Comparison of ENCODE assay signal across 8 mouse cellular contexts in genomic region chr5:73490596-73491073, GRCm38 (mm10). TPM values are rescaled to one million over a fixed set of nuclear protein-coding genes. Genes with fewer than 3 reads are reported as not detected.
DNase-seq lines count a peak whose midpoint lies in the region; ATAC-seq and TF ChIP-seq lines count a peak whose summit lies in the region.

No protein-coding gene starts in this region.

- peak overlapping the region; percentile 70; the same call in 1 of the 2 replicates for H3K27ac ChIP-seq in MEL (ENCODE audit: control insufficient read depth, low read depth, low read length)
- H3K27ac ChIP-seq in cerebellum, adult 2 months (ENCODE audit: insufficient read depth, low read length), result no peak overlapping the region
- peak overlapping the region; percentile 96 for H3K27ac ChIP-seq in forebrain, postnatal 0 days (ENCODE audit: low read depth, low read length)
- H3K27ac ChIP-seq in lung, embryonic 15.5 days, result peak overlapping the region; percentile 92

- peaks cover 1 to 9% of the 10 kb centered on the region in 2 experiments; a peak in 2 of 4 replicates for H3K27me3 ChIP-seq in MEL (ENCODE audit: control insufficient read depth in 1 of 2, insufficient read depth in 2 of 2, low read length in 2 of 2)
- H3K27me3 ChIP-seq in cerebellum, adult 2 months (ENCODE audit: control insufficient read depth, insufficient read depth, low read length), result no peaks in the 10 kb centered on the region
- no peaks in the 10 kb centered on the region for H3K27me3 ChIP-seq in forebrain, postnatal 0 days (ENCODE audit: insufficient read depth, low read length)
- no peaks in the 10 kb centered on the region for H3K27me3 ChIP-seq in lung, embryonic 15.5 days

- under 1% methylated on average over 36 of the region's 37 CpGs for WGBS in cerebellum, adult 2 months
- 2% methylated on average over 36 of the region's 37 CpGs for WGBS in forebrain, postnatal 0 days
- under 1% methylated on average over 37 of the region's 37 CpGs for WGBS in lung, embryonic 15.5 days

- peak overlapping the region; percentile 73 for H3K9ac ChIP-seq in MEL (ENCODE audit: control insufficient read depth, low read depth, low read length, poor library complexity, severe bottlenecking)
- peak overlapping the region; percentile 75 for H3K9ac ChIP-seq in forebrain, postnatal 0 days
- peak overlapping the region; percentile 67 for H3K9ac ChIP-seq in lung, embryonic 15.5 days

- peak; percentile 94 for ATAC-seq in forebrain, postnatal 0 days
- ATAC-seq in lung, embryonic 15.5 days (ENCODE audit: borderline replicate concordance, extremely low read depth, low FRiP score, low TSS enrichment), result peak; percentile 98

- TF ChIP-seq POLR2A in MEL (IDR thresholded peaks at IDR 0.05; ENCODE audit: control insufficient read depth in 1 of 2, insufficient read depth in 1 of 2, low read depth in 1 of 2, low read length in 2 of 2, poor library complexity in 1 of 2), result peak in 1 of 2 experiments; percentile 49; a peak in 1 of 4 replicates
- TF ChIP-seq POLR2A in cerebellum, adult 2 months (IDR thresholded peaks at IDR 0.05; ENCODE audit: borderline replicate concordance, insufficient read depth, low read length), result no peak

- no peaks in the 10 kb centered on the region for H3K9me3 ChIP-seq in MEL (replicated peaks; ENCODE audit: insufficient read depth, low read length)
- no peaks in the 10 kb centered on the region for H3K9me3 ChIP-seq in forebrain, postnatal 0 days (ENCODE audit: low read length)
- no peaks in the 10 kb centered on the region for H3K9me3 ChIP-seq in lung, embryonic 15.5 days

- H3K4me1 ChIP-seq in MEL (ENCODE audit: control insufficient read depth in 1 of 2, insufficient read depth in 2 of 2, low read length in 2 of 2), result peaks cover 8 to 10% of the 10 kb centered on the region in 2 experiments
- H3K4me1 ChIP-seq in cerebellum, adult 2 months (ENCODE audit: control insufficient read depth, insufficient read depth, low read length), result no peaks in the 10 kb centered on the region
- H3K4me1 ChIP-seq in forebrain, postnatal 0 days (ENCODE audit: insufficient read depth), result 0 out of 2 replicates have a peak, but pooled peaks cover 5% of the 10 kb centered on the region
- H3K4me1 ChIP-seq in lung, embryonic 15.5 days, result peaks cover 9% of the 10 kb centered on the region; the same call in 1 of the 2 replicates

- H3K4me3 ChIP-seq in MEL (ENCODE audit: control insufficient read depth in 1 of 2, insufficient read depth in 1 of 2, low read depth in 2 of 2, low read length in 2 of 2), result peak overlapping the region; percentile 81 to 84
- H3K4me3 ChIP-seq in cerebellum, adult 2 months (replicated peaks; ENCODE audit: insufficient read depth, low read depth, low read length), result peak overlapping the region; percentile 98
- peak overlapping the region; percentile 81 for H3K4me3 ChIP-seq in forebrain, postnatal 0 days (ENCODE audit: low read depth, low read length)
- peak overlapping the region; percentile 79 for H3K4me3 ChIP-seq in lung, embryonic 15.5 days

- DNase-seq in MEL (ENCODE audit: low read depth, low spot score), result peak; percentile 99
- peak; percentile 99 to 100 for DNase-seq in cerebellum, adult 2 months
- DNase-seq in forebrain, postnatal 0 days, result peak; percentile 98
- DNase-seq in heart, postnatal 4 days, result peak; percentile 100
- DNase-seq in layer of hippocampus, adult 8-10 months (ENCODE audit: low spot score in 2 of 2), result peak; percentile 99 to 100
- DNase-seq in ovary, adult 18-20 months (ENCODE audit: low spot score), result peak; percentile 100
- peak; percentile 96 for DNase-seq in thymus, postnatal 0 days (ENCODE audit: low spot score)

- peak overlapping the region; percentile 60 for H3K4me2 ChIP-seq in forebrain, postnatal 0 days (ENCODE audit: low read depth)
- H3K4me2 ChIP-seq in lung, embryonic 15.5 days, result peak overlapping the region; percentile 98

- TF ChIP-seq EP300 in MEL (IDR thresholded peaks at IDR 0.05; ENCODE audit: low read depth in 1 of 2, low read length in 2 of 2), result no peak

- no peak for TF ChIP-seq RAD21 in MEL (IDR thresholded peaks at IDR 0.05; ENCODE audit: low read depth, low read length)

- H3K79me2 ChIP-seq in MEL (ENCODE audit: control insufficient read depth, insufficient read depth, low read length, poor library complexity), result peaks cover 14% of the 10 kb centered on the region

- H3K36me3 ChIP-seq in MEL (ENCODE audit: control insufficient read depth in 1 of 2, insufficient read depth in 2 of 2, low read length in 2 of 2), result peaks cover 0 to 13% of the 10 kb centered on the region in 2 experiments; a peak in 2 of 4 replicates
- H3K36me3 ChIP-seq in forebrain, postnatal 0 days (ENCODE audit: insufficient read depth), result no peaks in the 10 kb centered on the region
- no peaks in the 10 kb centered on the region for H3K36me3 ChIP-seq in lung, embryonic 15.5 days

- no peak for TF ChIP-seq CTCF in MEL (IDR thresholded peaks at IDR 0.05 in 2 of 3, conservative IDR thresholded peaks at IDR 0.05 in 1 of 3; ENCODE audit: control insufficient read depth in 1 of 3, insufficient read depth in 1 of 3, low read depth in 2 of 3, low read length in 3 of 3, poor library complexity in 1 of 3, severe bottlenecking in 1 of 3)
- TF ChIP-seq CTCF in cerebellum, adult 2 months (IDR thresholded peaks at IDR 0.05; ENCODE audit: borderline replicate concordance, insufficient read depth, low read depth, low read length), result no peak
- TF ChIP-seq CTCF in forebrain, postnatal 0 days (IDR thresholded peaks at IDR 0.05; ENCODE audit: low read depth), result peak; percentile 69

TF ChIP-seq in MEL, 35 proteins besides CTCF, POLR2A, EP300 and RAD21 (continues in another document):
- no peak for TF ChIP-seq CHD1 (IDR thresholded peaks at IDR 0.05; ENCODE audit: low read depth, low read length)
- no peak for TF ChIP-seq RCOR1 (IDR thresholded peaks at IDR 0.05; ENCODE audit: low read depth, low read length)
- TF ChIP-seq CHD2 (IDR thresholded peaks at IDR 0.05; ENCODE audit: low read length), result peak; percentile 84
- TF ChIP-seq NELFE (IDR thresholded peaks at IDR 0.05; ENCODE audit: low read depth, low read length), result no peak; the same call in 1 of the 2 replicates
- TF ChIP-seq POLR2AphosphoS5 (IDR thresholded peaks at IDR 0.05; ENCODE audit: borderline replicate concordance, low read depth, low read length), result no peak
- peak; percentile 24; the same call in 1 of the 2 replicates for TF ChIP-seq TCF12 (IDR thresholded peaks at IDR 0.05; ENCODE audit: low read depth, low read length)
- peak; percentile 60; the same call in 1 of the 2 replicates for TF ChIP-seq MYC (IDR thresholded peaks at IDR 0.05; ENCODE audit: low read depth, low read length)
- TF ChIP-seq USF1 (IDR thresholded peaks at IDR 0.05; ENCODE audit: low read depth, low read length), result 0 out of 2 replicates have a peak, but pooled peaks have one; percentile 11
- no peak for TF ChIP-seq MEF2A (IDR thresholded peaks at IDR 0.05; ENCODE audit: extremely low read depth, insufficient replicate concordance, low read depth, low read length, poor library complexity, severe bottlenecking)
- TF ChIP-seq SIN3A (IDR thresholded peaks at IDR 0.05; ENCODE audit: low read length), result peak; percentile 81
- TF ChIP-seq MAZ (IDR thresholded peaks at IDR 0.05; ENCODE audit: low read depth, low read length), result peak; percentile 69; the same call in 1 of the 2 replicates
- TF ChIP-seq ZMIZ1 (IDR thresholded peaks at IDR 0.05; ENCODE audit: low read depth, low read length), result no peak
- no peak for TF ChIP-seq GATA1 (IDR thresholded peaks at IDR 0.05; ENCODE audit: low read depth, low read length)
- TF ChIP-seq UBTF (IDR thresholded peaks at IDR 0.05; ENCODE audit: borderline replicate concordance, insufficient read depth, low read depth, low read length), result 0 out of 2 replicates have a peak, but pooled peaks have one; percentile 52
- TF ChIP-seq TBP (IDR thresholded peaks at IDR 0.05; ENCODE audit: low read depth, low read length), result no peak
- 0 out of 2 replicates have a peak, but pooled peaks have one; percentile 34 for TF ChIP-seq E2F4 (IDR thresholded peaks at IDR 0.05; ENCODE audit: borderline replicate concordance, low read depth, low read length)
- TF ChIP-seq ZC3H11A (IDR thresholded peaks at IDR 0.05; ENCODE audit: low read depth, low read length), result no peak
- no peak for TF ChIP-seq ZNF384 (IDR thresholded peaks at IDR 0.05; ENCODE audit: low read depth, low read length)
- no peak for TF ChIP-seq ETS1 (IDR thresholded peaks at IDR 0.05; ENCODE audit: low read depth, low read length)
- 0 out of 2 replicates have a peak, but pooled peaks have one; percentile 22 for TF ChIP-seq ELF1 (IDR thresholded peaks at IDR 0.05; ENCODE audit: low read depth, low read length)
- no peak for TF ChIP-seq SMC3 (IDR thresholded peaks at IDR 0.05; ENCODE audit: low read depth, low read length)
- TF ChIP-seq POLR2AphosphoS2 (IDR thresholded peaks at IDR 0.05; ENCODE audit: low read length), result no peak
- TF ChIP-seq MYB (IDR thresholded peaks at IDR 0.05; ENCODE audit: low read depth, low read length), result no peak
- no peak for TF ChIP-seq ZKSCAN1 (IDR thresholded peaks at IDR 0.05; ENCODE audit: low read depth, low read length)
- TF ChIP-seq KAT2A (conservative IDR thresholded peaks at IDR 0.05; ENCODE audit: low read depth, low read length), result no peak
- no peak for TF ChIP-seq USF2 (IDR thresholded peaks at IDR 0.05; ENCODE audit: borderline replicate concordance in 1 of 2, insufficient read depth in 1 of 2, low read depth in 1 of 2, low read length in 2 of 2)
- peak; percentile 42; the same call in 1 of the 2 replicates for TF ChIP-seq MAX (IDR thresholded peaks at IDR 0.05; ENCODE audit: low read length)
- no peak for TF ChIP-seq JUND (IDR thresholded peaks at IDR 0.05; ENCODE audit: low read depth, low read length)
- 0 out of 2 replicates have a peak, but pooled peaks have one; percentile 37 for TF ChIP-seq NRF1 (IDR thresholded peaks at IDR 0.05; ENCODE audit: insufficient read depth, low read depth, low read length, poor library complexity, severe bottlenecking)

RNA-seq across cellular contexts. Expression of gene Dcun1d4, which starts 9.8 kb away (rescaled TPM):
- total RNA-seq in MEL (2012; rRNA removed), result 7.6 and 9.2 TPM in 2 replicates
- 10 to 100 TPM in 1 of 2 experiments, not detected in 1; 10.0 TPM for polyA plus RNA-seq in MEL (2012; ENCODE audit: insufficient read depth in 1 of 2, insufficient read length in 2 of 2, low read depth in 1 of 2, low replicate concordance in 2 of 2, missing spikeins in 1 of 2)
- 36.1 and 41.7 TPM in 2 replicates for polyA plus RNA-seq in cerebellum, adult 2 months (2012; rRNA removed)
- 27.4 and 28.2 TPM in 2 replicates for total RNA-seq in forebrain, postnatal 0 days (2014; rRNA removed)
- 33.7 and 42.4 TPM in 2 replicates for polyA plus RNA-seq in forebrain, postnatal 0 days (2015; fragmentation: Nextera tagmentation; extraction: Ambion mirVana)
- 10 to 100 TPM; 17.4 to 19.1 TPM for total RNA-seq in heart, postnatal 4 days (2021)
- 100 to 1,000 TPM; 118 to 135 (median 124) TPM for total RNA-seq in layer of hippocampus, adult 8-10 months (2022)
- 21.3 and 22.8 TPM in 2 replicates for polyA plus RNA-seq in lung, embryonic 15.5 days (2015; fragmentation: Nextera tagmentation; extraction: Ambion mirVana)
- 5.9 and 8.8 TPM in 2 replicates for polyA plus RNA-seq in thymus, postnatal 0 days (2015; fragmentation: Nextera tagmentation; extraction: Ambion mirVana)
